Mouse (Mus musculus): ENCODE results near the gene Mterf2. TPM values are rescaled to one million over a fixed set of nuclear protein-coding genes. Genes with fewer than 3 reads are reported as not detected.
A peak's percentile ranks its signal among the peaks of the same experiment; 100 is the strongest.

Gene Mterf2
- polyA plus RNA-seq (2012; rRNA removed) = 7.7 and 9.1 TPM in 2 replicates

GRCm38 (mm10) chr10:85127395-85128287, at the start of gene Mterf2:
Mterf2 (minus strand) TSS chr10:85128027.
- peak; percentile 62 for DNase-seq (ENCODE audit: low spot score)

- no peak for DNase-seq (ENCODE audit: low spot score)
These were observed 48.8 kb upstream of the Mterf2 start for GRCm38 (mm10) chr10:85176640-85177039.

- DNase-seq (ENCODE audit: low spot score) = no peak
These were observed 37.5 kb upstream of the Mterf2 start for GRCm38 (mm10) chr10:85165306-85165705.

GRCm38 (mm10) chr10:85164791-85165190, 37.0 kb upstream of the Mterf2 start:
- DNase-seq (ENCODE audit: low spot score) = no peak

- DNase-seq (ENCODE audit: low spot score) = no peak
These were observed 34.0 kb upstream of the Mterf2 start for GRCm38 (mm10) chr10:85161745-85162351.

GRCm38 (mm10) chr10:85159989-85160619, 32.3 kb upstream of the Mterf2 start:
- no peak for DNase-seq (ENCODE audit: low spot score)

- no peak for DNase-seq (ENCODE audit: low spot score)
These were observed 29.6 kb upstream of the Mterf2 start for GRCm38 (mm10) chr10:85157451-85157850.

GRCm38 (mm10) chr10:85154195-85154594, 26.4 kb upstream of the Mterf2 start:
- peak; percentile 32 for DNase-seq (ENCODE audit: low spot score)

- no peak for DNase-seq (ENCODE audit: low spot score)
These were observed 21.4 kb upstream of the Mterf2 start for GRCm38 (mm10) chr10:85149226-85149625.

GRCm38 (mm10) chr10:85146282-85146681, 18.5 kb upstream of the Mterf2 start:
- no peak for DNase-seq (ENCODE audit: low spot score)

GRCm38 (mm10) chr10:85141465-85141864, 13.6 kb upstream of the Mterf2 start:
- DNase-seq (ENCODE audit: low spot score) = no peak

- DNase-seq (ENCODE audit: low spot score) = no peak
These were observed 8.7 kb upstream of the Mterf2 start for GRCm38 (mm10) chr10:85136573-85136972.

- no peak for DNase-seq (ENCODE audit: low spot score)
These were observed 626 bp upstream of the Mterf2 start for GRCm38 (mm10) chr10:85128453-85128852.

- no peak for DNase-seq (ENCODE audit: low spot score)
These were observed 2.6 kb downstream of the Mterf2 start for GRCm38 (mm10) chr10:85125184-85125583.

- DNase-seq (ENCODE audit: low spot score) = no peak
These were observed 13.4 kb downstream of the Mterf2 start for GRCm38 (mm10) chr10:85114409-85114808.

- peak; percentile 27 for DNase-seq (ENCODE audit: low spot score)
These were observed 24.5 kb downstream of the Mterf2 start for GRCm38 (mm10) chr10:85103085-85103885.

GRCm38 (mm10) chr10:85102247-85103084, 25.4 kb downstream of the Mterf2 start, which contains the start of the genes Fhl4 and Tmem263:
Fhl4 (minus strand) TSS chr10:85102495.
Tmem263 (plus strand) TSS chr10:85102627.
- DNase-seq (ENCODE audit: low spot score) = peak; percentile 76

- DNase-seq (ENCODE audit: low spot score) = no peak
These were observed 26.0 kb downstream of the Mterf2 start for GRCm38 (mm10) chr10:85101841-85102240.

GRCm38 (mm10) chr10:85071605-85072152, 56.1 kb downstream of the Mterf2 start:
- no peak for DNase-seq (ENCODE audit: low spot score)
